Mouse (Mus musculus): Measurements from ENCODE around the gene Atg10. TPM values are rescaled to one million over a fixed set of nuclear protein-coding genes. Genes with fewer than 3 reads are reported as not detected.

Gene Atg10
- polyA plus RNA-seq, 2 experiments, result 5.4 to 18.3 TPM

DNA sequence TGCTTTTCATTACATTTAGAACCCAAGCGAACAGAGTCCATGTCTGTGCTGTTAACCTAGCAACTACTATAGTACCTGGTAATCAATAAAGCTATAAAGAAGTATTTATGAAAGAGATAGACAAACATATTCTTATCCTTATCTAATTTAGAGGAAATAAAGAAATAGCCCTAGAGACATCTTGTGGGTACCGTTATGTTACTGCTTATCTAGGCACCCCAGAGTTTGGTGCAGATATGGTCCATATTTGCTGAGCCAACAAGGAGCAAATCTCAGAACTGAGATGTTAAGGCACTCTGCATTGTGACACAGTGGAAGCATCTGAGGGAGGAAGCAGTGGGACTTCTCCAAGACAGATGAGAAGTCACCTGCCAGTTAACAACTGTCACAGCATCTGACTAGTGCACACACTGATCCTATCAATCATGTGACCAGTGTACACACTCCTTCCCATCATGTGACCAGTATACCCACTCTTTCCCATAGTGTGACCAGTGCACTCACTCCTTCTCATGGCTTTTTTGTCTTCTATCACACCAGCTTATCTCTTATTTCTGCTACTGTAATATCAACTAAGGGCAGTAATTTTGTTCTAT is 228.6 kb downstream of the Atg10 start:
- Histone ChIP-seq H3K9ac (ENCODE audit: low read depth, low read length, severe bottlenecking) (no peak overlapping the region), H3K27ac (replicated peaks; ENCODE audit: low read depth, low read length) (no peak overlapping the region), H3K4me1 (ENCODE audit: control insufficient read depth, insufficient read depth, low read length) (no peaks in the 10 kb centered on the region), H3K27me3 (ENCODE audit: control insufficient read depth, insufficient read depth, low read length) (no peaks in the 10 kb centered on the region), H3K9me3 (ENCODE audit: control insufficient read depth, low read length) (no peaks in the 10 kb centered on the region), H3K4me3 (replicated peaks; ENCODE audit: low read length) (no peak overlapping the region), H3K36me3 (ENCODE audit: control insufficient read depth, insufficient read depth, low read length) (no peaks in the 10 kb centered on the region), H3K4me2 (replicated peaks; ENCODE audit: low read depth, low read length, severe bottlenecking) (no peak overlapping the region)
- WGBS, result 77% methylated on average over 2 of the region's 2 CpGs
- DNase-seq (ENCODE audit: low spot score) (no peak), ATAC-seq (ENCODE audit: low FRiP score, low read depth) (no peak)
- no peak for TF ChIP-seq POLR2A (IDR thresholded peaks at IDR 0.05; ENCODE audit: borderline replicate concordance, extremely low read depth, insufficient read depth, insufficient read length)

DNA sequence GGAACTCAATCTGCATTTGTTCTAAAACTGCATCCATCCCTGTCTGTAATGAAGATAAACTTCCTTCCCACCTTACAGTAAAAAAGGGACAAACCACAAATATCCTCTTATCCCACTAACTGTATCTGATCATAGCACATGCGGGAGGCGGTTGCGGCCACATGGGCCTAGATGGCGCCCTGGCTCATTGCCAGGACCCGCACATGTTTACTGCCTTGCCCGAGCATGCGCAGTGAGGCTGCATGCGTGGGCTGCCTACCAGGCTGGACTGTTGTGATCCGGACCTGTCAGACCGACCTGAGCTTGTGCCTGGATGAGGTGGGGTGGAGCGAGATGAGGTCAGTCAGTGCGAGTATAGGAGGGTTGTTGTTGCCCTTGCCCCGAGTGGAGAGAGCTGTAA is 230.2 kb downstream of the Atg10 start:
- no peak for TF ChIP-seq POLR2A (IDR thresholded peaks at IDR 0.05; ENCODE audit: borderline replicate concordance, extremely low read depth, insufficient read depth, insufficient read length)
- Histone ChIP-seq H3K27me3 (ENCODE audit: control insufficient read depth, insufficient read depth, low read length) (no peaks in the 10 kb centered on the region), H3K9me3 (ENCODE audit: control insufficient read depth, low read length) (no peaks in the 10 kb centered on the region), H3K4me3 (replicated peaks; ENCODE audit: low read length) (no peak overlapping the region), H3K36me3 (ENCODE audit: control insufficient read depth, insufficient read depth, low read length) (no peaks in the 10 kb centered on the region), H3K9ac (ENCODE audit: low read depth, low read length, severe bottlenecking) (no peak overlapping the region), H3K4me1 (ENCODE audit: control insufficient read depth, insufficient read depth, low read length) (no peaks in the 10 kb centered on the region), H3K4me2 (replicated peaks; ENCODE audit: low read depth, low read length, severe bottlenecking) (no peak overlapping the region), H3K27ac (replicated peaks; ENCODE audit: low read depth, low read length) (no peak overlapping the region)
- DNase-seq (ENCODE audit: low spot score) (no peak), ATAC-seq (ENCODE audit: low FRiP score, low read depth) (no peak)
- WGBS, result 76% methylated on average over 13 of the region's 13 CpGs

DNA sequence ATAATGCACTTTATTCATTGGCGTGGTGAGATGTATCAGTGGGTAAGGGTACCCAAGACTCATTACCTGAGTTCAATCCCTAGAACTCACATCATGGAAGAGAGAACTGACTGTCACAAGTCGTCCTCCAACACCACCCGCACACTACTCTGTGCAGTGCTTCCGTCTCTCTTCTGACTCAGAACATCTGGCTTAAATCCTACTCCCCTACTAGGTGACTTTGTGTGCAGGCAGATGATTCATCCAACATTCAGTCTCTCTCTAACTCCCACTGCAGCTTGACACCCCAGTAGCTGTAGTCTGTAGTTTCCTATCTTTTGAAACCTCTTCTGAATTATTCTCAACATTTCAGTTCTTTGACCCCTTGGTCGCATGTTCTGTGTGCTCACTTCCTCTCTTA is 230.8 kb downstream of the Atg10 start:
- 81% methylated on average over 5 of the region's 5 CpGs for WGBS
- H3K4me1 ChIP-seq (ENCODE audit: control insufficient read depth, insufficient read depth, low read length), result no peaks in the 10 kb centered on the region
- H3K4me3 ChIP-seq (replicated peaks; ENCODE audit: low read length), result no peak overlapping the region
- no peak overlapping the region for H3K9ac ChIP-seq (ENCODE audit: low read depth, low read length, severe bottlenecking)
- no peak for ATAC-seq (ENCODE audit: low FRiP score, low read depth)
- no peak for TF ChIP-seq POLR2A (IDR thresholded peaks at IDR 0.05; ENCODE audit: borderline replicate concordance, extremely low read depth, insufficient read depth, insufficient read length)
- no peaks in the 10 kb centered on the region for H3K36me3 ChIP-seq (ENCODE audit: control insufficient read depth, insufficient read depth, low read length)
- no peaks in the 10 kb centered on the region for H3K27me3 ChIP-seq (ENCODE audit: control insufficient read depth, insufficient read depth, low read length)
- H3K9me3 ChIP-seq (ENCODE audit: control insufficient read depth, low read length), result no peaks in the 10 kb centered on the region
- DNase-seq (ENCODE audit: low spot score), result no peak
- no peak overlapping the region for H3K27ac ChIP-seq (replicated peaks; ENCODE audit: low read depth, low read length)
- no peak overlapping the region for H3K4me2 ChIP-seq (replicated peaks; ENCODE audit: low read depth, low read length, severe bottlenecking)

DNA sequence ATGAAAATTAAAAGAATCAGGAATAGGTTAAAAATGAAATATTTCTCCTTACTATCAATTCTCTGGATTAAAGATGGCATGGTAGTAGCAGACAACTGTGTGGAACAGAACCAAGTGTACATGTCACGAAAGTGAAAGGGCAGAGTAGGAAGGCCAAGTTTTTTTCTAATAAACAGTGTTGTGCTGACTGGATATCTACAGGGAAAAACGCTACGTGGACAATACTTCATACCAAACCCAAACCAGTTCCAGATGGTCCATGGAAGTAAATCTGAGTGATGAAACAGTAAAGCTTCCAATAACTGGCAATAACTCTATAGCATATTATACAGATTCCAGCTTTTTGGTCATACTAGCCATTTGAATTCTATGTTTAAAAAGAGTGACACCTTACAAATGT is 235.5 kb downstream of the Atg10 start:
- 41% methylated on average over 3 of the region's 3 CpGs for WGBS
- DNase-seq (ENCODE audit: low spot score), result peak; percentile 22
- Histone ChIP-seq H3K27me3 (ENCODE audit: control insufficient read depth, insufficient read depth, low read length) (no peaks in the 10 kb centered on the region), H3K9ac (ENCODE audit: low read depth, low read length, severe bottlenecking) (no peak overlapping the region), H3K4me1 (ENCODE audit: control insufficient read depth, insufficient read depth, low read length) (no peaks in the 10 kb centered on the region), H3K9me3 (ENCODE audit: control insufficient read depth, low read length) (no peaks in the 10 kb centered on the region), H3K4me3 (replicated peaks; ENCODE audit: low read length) (no peak overlapping the region), H3K27ac (replicated peaks; ENCODE audit: low read depth, low read length) (no peak overlapping the region), H3K4me2 (replicated peaks; ENCODE audit: low read depth, low read length, severe bottlenecking) (no peak overlapping the region), H3K36me3 (ENCODE audit: control insufficient read depth, insufficient read depth, low read length) (no peaks in the 10 kb centered on the region)
- TF ChIP-seq POLR2A (IDR thresholded peaks at IDR 0.05; ENCODE audit: borderline replicate concordance, extremely low read depth, insufficient read depth, insufficient read length), result no peak
- no peak for ATAC-seq (ENCODE audit: low FRiP score, low read depth)

DNA sequence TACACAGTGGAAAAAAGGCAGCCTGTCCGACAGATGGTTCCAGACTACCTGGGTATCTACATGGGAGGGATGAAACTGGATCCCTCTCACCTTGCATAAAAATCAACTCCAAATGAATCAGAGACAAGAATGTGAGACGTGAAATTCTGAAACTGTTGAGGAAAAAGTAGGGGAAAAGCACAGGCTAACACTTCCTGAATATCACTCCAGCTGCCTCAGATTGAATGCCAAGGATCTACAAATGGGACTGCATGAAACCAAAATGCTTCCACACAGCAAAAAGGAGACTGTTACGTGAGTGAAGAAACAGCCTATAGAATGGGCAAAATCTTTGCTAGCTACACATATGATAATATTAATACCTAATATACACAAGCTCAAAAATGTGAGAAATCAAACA is 238.4 kb downstream of the Atg10 start:
- ATAC-seq (ENCODE audit: low FRiP score, low read depth) (no peak), DNase-seq (ENCODE audit: low spot score) (no peak)
- Histone ChIP-seq H3K4me2 (replicated peaks; ENCODE audit: low read depth, low read length, severe bottlenecking) (no peak overlapping the region), H3K9ac (ENCODE audit: low read depth, low read length, severe bottlenecking) (no peak overlapping the region), H3K27me3 (ENCODE audit: control insufficient read depth, insufficient read depth, low read length) (no peaks in the 10 kb centered on the region), H3K4me3 (replicated peaks; ENCODE audit: low read length) (no peak overlapping the region), H3K9me3 (ENCODE audit: control insufficient read depth, low read length) (no peaks in the 10 kb centered on the region), H3K36me3 (ENCODE audit: control insufficient read depth, insufficient read depth, low read length) (no peaks in the 10 kb centered on the region), H3K27ac (replicated peaks; ENCODE audit: low read depth, low read length) (no peak overlapping the region), H3K4me1 (ENCODE audit: control insufficient read depth, insufficient read depth, low read length) (no peaks in the 10 kb centered on the region)
- TF ChIP-seq POLR2A (IDR thresholded peaks at IDR 0.05; ENCODE audit: borderline replicate concordance, extremely low read depth, insufficient read depth, insufficient read length), result no peak
- 60% methylated on average over 3 of the region's 3 CpGs for WGBS

DNA sequence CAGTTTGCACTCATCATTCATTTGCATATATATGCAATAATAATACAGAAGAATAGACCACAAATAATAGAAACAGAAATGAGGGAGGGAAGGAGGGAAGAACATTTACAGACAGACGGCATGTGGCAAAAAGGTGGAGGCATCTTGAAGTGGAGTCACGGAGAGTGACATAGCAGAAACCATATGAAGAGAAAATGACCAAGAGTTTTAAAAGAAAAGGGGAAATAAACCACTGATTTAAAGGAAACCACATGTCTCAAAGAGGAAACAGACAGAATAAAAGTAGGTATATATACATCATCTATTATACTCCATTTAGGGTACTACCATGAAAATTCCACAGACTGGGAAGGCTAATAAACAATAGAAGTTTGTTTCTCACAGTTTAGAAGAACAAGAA is 239.7 kb downstream of the Atg10 start:
- no peak overlapping the region for H3K9ac ChIP-seq (ENCODE audit: low read depth, low read length, severe bottlenecking)
- H3K9me3 ChIP-seq (ENCODE audit: control insufficient read depth, low read length), result no peaks in the 10 kb centered on the region
- no peak for TF ChIP-seq POLR2A (IDR thresholded peaks at IDR 0.05; ENCODE audit: borderline replicate concordance, extremely low read depth, insufficient read depth, insufficient read length)
- H3K36me3 ChIP-seq (ENCODE audit: control insufficient read depth, insufficient read depth, low read length), result no peaks in the 10 kb centered on the region
- no peaks in the 10 kb centered on the region for H3K4me1 ChIP-seq (ENCODE audit: control insufficient read depth, insufficient read depth, low read length)
- H3K4me2 ChIP-seq (replicated peaks; ENCODE audit: low read depth, low read length, severe bottlenecking), result no peak overlapping the region
- no peaks in the 10 kb centered on the region for H3K27me3 ChIP-seq (ENCODE audit: control insufficient read depth, insufficient read depth, low read length)
- no peak for ATAC-seq (ENCODE audit: low FRiP score, low read depth)
- WGBS, result 64% methylated on average over 2 of the region's 2 CpGs
- no peak overlapping the region for H3K4me3 ChIP-seq (replicated peaks; ENCODE audit: low read length)
- no peak overlapping the region for H3K27ac ChIP-seq (replicated peaks; ENCODE audit: low read depth, low read length)
- no peak for DNase-seq (ENCODE audit: low spot score)

Data from limb, embryonic 14.5 days (tissue).